Mouse (Mus musculus): ENCODE measurements around the gene Rnase4. TPM values are rescaled to one million over a fixed set of nuclear protein-coding genes. Genes with fewer than 3 reads are reported as not detected.

The Rnase4 gene
- total RNA-seq, 2 experiments from 2014 or later, result 20.5 to 21.8 TPM

GRCm38 (mm10) chr14:51087762-51088161 is 3.1 kb upstream of the Rnase4 start:
- intact Hi-C loops (cut with DNase I), result loop anchor here (2.0 to 10.0 kb wide), 2 partner anchors 281 to 927 kb away; partner anchors contain the start of genes Ccnb1ip1, Parp2 and Tmem253

GRCm38 (mm10) chr14:51088166-51088969 is 2.5 kb upstream of the Rnase4 start:
- DNase-seq (ENCODE audit: low spot score in 2 of 2), result peak; percentile 86 to 93
- intact Hi-C loops (cut with DNase I), result loop anchor here (2.0 to 10.0 kb wide), 2 partner anchors 282 to 926 kb away; partner anchors contain the start of genes Ccnb1ip1, Parp2 and Tmem253

More at GRCm38 (mm10) chr14:51087762-51088161, 3.1 kb upstream of the Rnase4 start:
- no peak for DNase-seq (ENCODE audit: low spot score in 2 of 2)

- DNase-seq (ENCODE audit: low spot score in 2 of 2), result peak; percentile 98 to 99
- intact Hi-C loops (cut with DNase I), result loop anchor here (1.0 to 10.0 kb wide), 4 partner anchors 25 to 926 kb away; partner anchors contain the start of genes Ccnb1ip1, Parp2 and Tmem253
Measured at GRCm38 (mm10) chr14:51088970-51089673, 1.8 kb upstream of the Rnase4 start.

GRCm38 (mm10) chr14:51089674-51090076 is 1.2 kb upstream of the Rnase4 start:
- DNase-seq (ENCODE audit: low spot score in 2 of 2), result peak in 1 of 2 experiments; percentile 10
- intact Hi-C loops (cut with DNase I), result loop anchor here (1.0 to 10.0 kb wide), 5 partner anchors 25 to 1165 kb away; partner anchors contain the start of genes Ccnb1ip1, Chd8, Parp2 and Tmem253

- peak; percentile 87 to 89 for DNase-seq (ENCODE audit: low spot score in 2 of 2)
- intact Hi-C loops (cut with DNase I), result loop anchor here (10.0 kb wide), 1 partner anchor 1165 kb away; the partner anchor contains the start of gene Chd8
Measured at GRCm38 (mm10) chr14:51090077-51090781, 648 bp upstream of the Rnase4 start.

- intact Hi-C loops (cut with DNase I), result loop anchor here (10.0 kb wide), 1 partner anchor 1163 kb away; the partner anchor contains the start of gene Chd8
- no peak for DNase-seq (ENCODE audit: low spot score in 2 of 2)
Measured at GRCm38 (mm10) chr14:51092073-51092620, 1.3 kb downstream of the Rnase4 start.

- peak in 1 of 2 experiments; percentile 32 for DNase-seq (ENCODE audit: low spot score in 2 of 2)
- intact Hi-C loops (cut with DNase I), result loop anchor here (10.0 kb wide), 1 partner anchor 1161 kb away; the partner anchor contains the start of gene Chd8
Measured at GRCm38 (mm10) chr14:51093496-51093895, 2.6 kb downstream of the Rnase4 start.

- DNase-seq (ENCODE audit: low spot score in 2 of 2), result peak in 1 of 2 experiments; percentile 39
- intact Hi-C loops (cut with DNase I), result loop anchor here (10.0 kb wide), 1 partner anchor 1161 kb away; the partner anchor contains the start of gene Chd8
Measured at GRCm38 (mm10) chr14:51094096-51094875, 3.4 kb downstream of the Rnase4 start.

GRCm38 (mm10) chr14:51094921-51095320 is 4.0 kb downstream of the Rnase4 start:
- intact Hi-C loops (cut with DNase I), result loop anchor here (10.0 kb wide), 1 partner anchor 1160 kb away; the partner anchor contains the start of gene Chd8
- no peak for DNase-seq (ENCODE audit: low spot score in 2 of 2)

GRCm38 (mm10) chr14:51095736-51096524 is 5.1 kb downstream of the Rnase4 start:
- peak in 1 of 2 experiments; percentile 18 for DNase-seq (ENCODE audit: low spot score in 2 of 2)
- intact Hi-C loops (cut with DNase I), result loop anchor here (10.0 kb wide), 1 partner anchor 1159 kb away; the partner anchor contains the start of gene Chd8

- intact Hi-C loops (cut with DNase I), result loop anchor here (2.0 to 10.0 kb wide), 2 partner anchors 71 to 1157 kb away; partner anchors contain the start of gene Chd8
- DNase-seq (ENCODE audit: low spot score in 2 of 2), result peak; percentile 88 to 94
Measured at GRCm38 (mm10) chr14:51098300-51098699, 7.4 kb downstream of the Rnase4 start.

GRCm38 (mm10) chr14:51098921-51099320 is 8.0 kb downstream of the Rnase4 start:
- intact Hi-C loops (cut with DNase I), result loop anchor here (2.0 to 10.0 kb wide), 2 partner anchors 72 to 1156 kb away; partner anchors contain the start of gene Chd8

GRCm38 (mm10) chr14:51101284-51101683 is 10.4 kb downstream of the Rnase4 start:
- DNase-seq (ENCODE audit: low spot score in 2 of 2), result no peak
- intact Hi-C loops (cut with DNase I), result loop anchor here (5.0 kb wide), 2 partner anchors 141 to 246 kb away; no protein-coding TSS in a partner anchor

More at GRCm38 (mm10) chr14:51098921-51099320, 8.0 kb downstream of the Rnase4 start:
- DNase-seq (ENCODE audit: low spot score in 2 of 2), result no peak

GRCm38 (mm10) chr14:51103217-51103616 is 12.3 kb downstream of the Rnase4 start:
- intact Hi-C loops (cut with DNase I), result loop anchor here (1.0 to 5.0 kb wide), 3 partner anchors 139 to 244 kb away; no protein-coding TSS in a partner anchor
- peak; percentile 59 to 71 for DNase-seq (ENCODE audit: low spot score in 2 of 2)

- intact Hi-C loops (cut with DNase I), result loop anchor here (5.0 kb wide), 2 partner anchors 138 to 243 kb away; no protein-coding TSS in a partner anchor
- DNase-seq (ENCODE audit: low spot score in 2 of 2), result no peak
Measured at GRCm38 (mm10) chr14:51104366-51104765, 13.5 kb downstream of the Rnase4 start.

GRCm38 (mm10) chr14:51106449-51106967 is 15.6 kb downstream of the Rnase4 start:
- intact Hi-C loops (cut with DNase I), result loop anchor here (5.0 kb wide), 1 partner anchor 61 kb away; no protein-coding TSS in a partner anchor
- no peak for DNase-seq (ENCODE audit: low spot score in 2 of 2)

Measured in left cerebral cortex, postnatal 25 days (tissue).